Mouse (Mus musculus): Measurements from ENCODE around the gene Sec23b.

The Sec23b gene

GRCm38 (mm10) chr2:144599831-144600687 lies 44.0 kb downstream of the Sec23b start, which contains the start of gene Dtd1:
TSS of gene Dtd1 (plus strand) at chr2:144599897.
- DNase-seq (ENCODE audit: extremely low read depth, low read depth, low spot score), result peak; percentile 39

GRCm38 (mm10) chr2:144601576-144601975 lies 45.5 kb downstream of the Sec23b start:
- DNase-seq (ENCODE audit: extremely low read depth, low read depth, low spot score), result no peak

GRCm38 (mm10) chr2:144613956-144614355 lies 57.9 kb downstream of the Sec23b start:
- no peak for DNase-seq (ENCODE audit: extremely low read depth, low read depth, low spot score)

- DNase-seq (ENCODE audit: extremely low read depth, low read depth, low spot score), result no peak
Observed at GRCm38 (mm10) chr2:144617074-144617874, 61.2 kb downstream of the Sec23b start.

GRCm38 (mm10) chr2:144621491-144621890 lies 65.5 kb downstream of the Sec23b start:
- DNase-seq (ENCODE audit: extremely low read depth, low read depth, low spot score), result no peak

GRCm38 (mm10) chr2:144633551-144633950 lies 77.5 kb downstream of the Sec23b start:
- DNase-seq (ENCODE audit: extremely low read depth, low read depth, low spot score), result no peak

GRCm38 (mm10) chr2:144634231-144634630 lies 78.2 kb downstream of the Sec23b start:
- no peak for DNase-seq (ENCODE audit: extremely low read depth, low read depth, low spot score)

GRCm38 (mm10) chr2:144634729-144635128 lies 78.7 kb downstream of the Sec23b start:
- DNase-seq (ENCODE audit: extremely low read depth, low read depth, low spot score), result no peak

- peak; percentile 21 for DNase-seq (ENCODE audit: extremely low read depth, low read depth, low spot score)
Observed at GRCm38 (mm10) chr2:144635644-144636320, 79.8 kb downstream of the Sec23b start.

GRCm38 (mm10) chr2:144637204-144637603 lies 81.2 kb downstream of the Sec23b start:
- DNase-seq (ENCODE audit: extremely low read depth, low read depth, low spot score), result no peak

- no peak for DNase-seq (ENCODE audit: extremely low read depth, low read depth, low spot score)
Observed at GRCm38 (mm10) chr2:144637671-144638395, 81.8 kb downstream of the Sec23b start.

GRCm38 (mm10) chr2:144638719-144639118 lies 82.7 kb downstream of the Sec23b start:
- DNase-seq (ENCODE audit: extremely low read depth, low read depth, low spot score), result no peak

- no peak for DNase-seq (ENCODE audit: extremely low read depth, low read depth, low spot score)
Observed at GRCm38 (mm10) chr2:144640101-144640500, 84.1 kb downstream of the Sec23b start.

All from fat pad, adult 2 months (tissue).